Mouse (Mus musculus) G1E-ER4 (cell line): ENCODE data around the gene Rps2. TPM values are rescaled to one million over a fixed set of nuclear protein-coding genes. Genes with fewer than 3 reads are reported as not detected.

ENCODE experiments used
- GATA1 ChIP-seq: IDR thresholded peaks from one replicate; pipeline ENCODE4 v1.8.0; 2012; ENCODE audit warnings: low read length, inconsistent platforms
- polyA plus RNA-seq: library from polyadenylated mRNA; stranded (reverse); fragments of >175 nt; gene quantifications from 2 replicates; pipeline ENCODE4 v1.2.3, GENCODE M21; 2012

The Rps2 gene
- 2,301 and 3,917 TPM in 2 replicates for polyA plus RNA-seq

DNA sequence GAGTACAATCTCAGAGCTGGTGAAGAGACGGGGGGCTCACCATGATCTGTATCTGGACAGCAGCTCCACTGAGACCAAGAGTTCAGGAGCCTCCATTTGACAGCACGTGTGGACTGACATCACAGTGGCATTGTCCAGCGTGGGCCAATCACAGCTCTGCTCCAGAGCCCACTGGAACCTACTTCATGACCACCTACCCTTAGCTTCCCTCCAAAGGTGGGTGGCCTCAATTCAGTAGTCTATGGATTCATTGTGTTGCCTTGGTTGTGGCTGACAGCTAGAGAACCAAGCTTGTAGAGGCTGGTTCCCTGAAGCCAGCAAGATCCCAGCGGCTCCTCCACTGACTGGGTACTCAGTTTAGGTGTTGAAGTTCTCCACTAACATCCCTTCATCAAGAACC is at the start of gene Rps2, which contains the start of gene Rnf151:
Gene Rps2 (plus strand): TSS at position 174 of the 400 bp plus-strand sequence.
Gene Rnf151 (minus strand): TSS at position 121 of the 400 bp plus-strand sequence.
- TF ChIP-seq GATA1, result no peak

DNA sequence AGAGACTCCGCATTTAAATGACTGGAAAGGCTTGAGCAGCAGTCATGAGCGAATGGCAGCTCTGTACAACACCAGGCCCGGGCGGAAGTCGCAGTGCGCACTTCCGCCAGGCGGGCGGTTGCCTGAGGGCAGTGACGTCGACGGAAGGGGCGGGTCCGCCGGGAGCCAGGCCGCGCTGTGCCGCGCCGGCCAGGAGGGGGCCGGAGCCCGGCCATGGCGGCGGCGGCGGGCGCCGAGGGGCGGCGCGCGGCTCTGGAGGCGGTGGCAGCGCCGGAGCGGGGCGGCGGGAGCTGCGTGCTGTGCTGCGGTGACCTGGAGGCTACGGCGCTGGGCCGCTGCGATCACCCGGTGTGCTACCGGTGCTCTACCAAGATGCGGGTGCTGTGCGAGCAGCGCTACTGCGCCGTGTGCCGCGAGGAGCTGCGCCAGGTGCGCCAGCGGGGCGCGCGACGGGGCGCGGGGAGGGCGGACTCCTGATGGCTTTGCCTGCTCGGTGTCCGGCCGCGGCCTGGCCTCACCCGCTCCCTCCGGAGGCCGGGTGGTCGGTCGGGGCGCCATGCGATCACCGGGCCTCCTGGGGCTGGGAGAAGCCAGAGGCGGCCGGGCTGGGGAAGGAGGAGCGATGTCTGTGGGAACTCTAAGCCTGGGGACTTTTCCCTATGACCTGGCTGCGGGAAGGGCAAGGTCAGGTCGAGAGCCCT is 48.2 kb upstream of the Rps2 start, which contains the start of gene Zfp598:
Gene Zfp598 (plus strand): TSS at position 143 of the 701 bp plus-strand sequence.
- TF ChIP-seq GATA1, result no peak

DNA sequence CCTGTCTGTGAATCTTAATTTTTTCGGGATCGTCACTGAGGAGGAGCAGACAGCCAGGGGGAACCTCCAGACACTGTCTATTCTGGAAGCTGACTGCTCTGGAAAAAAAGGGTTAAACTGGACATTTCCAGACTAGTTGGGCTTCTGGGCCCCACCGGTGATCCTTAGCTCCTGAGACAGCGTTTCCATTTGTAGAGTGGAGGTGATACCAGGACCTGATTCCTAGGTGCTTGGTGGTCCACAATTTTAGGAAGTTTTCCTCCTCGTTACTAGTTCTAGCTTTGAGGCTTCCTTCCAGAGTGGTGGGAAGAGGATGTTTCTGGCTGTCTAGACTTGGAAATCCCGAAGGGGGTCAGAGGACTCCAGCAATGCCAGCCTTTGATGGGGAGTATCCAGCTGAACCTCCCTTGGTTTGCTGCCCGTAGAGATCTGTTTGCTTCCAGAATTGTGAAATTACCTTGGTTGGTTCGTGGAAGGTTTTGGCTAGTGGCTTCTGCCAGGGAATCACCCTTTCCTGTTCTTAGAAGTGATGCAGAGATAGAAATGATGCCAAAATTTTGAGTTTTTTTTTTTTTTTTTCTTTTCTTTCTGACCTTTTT is 47.6 kb upstream of the Rps2 start:
- TF ChIP-seq GATA1, result no peak

GRCm38 (mm10) chr17:24671346-24671745 is 46.6 kb upstream of the Rps2 start:
- no peak for TF ChIP-seq GATA1

DNA sequence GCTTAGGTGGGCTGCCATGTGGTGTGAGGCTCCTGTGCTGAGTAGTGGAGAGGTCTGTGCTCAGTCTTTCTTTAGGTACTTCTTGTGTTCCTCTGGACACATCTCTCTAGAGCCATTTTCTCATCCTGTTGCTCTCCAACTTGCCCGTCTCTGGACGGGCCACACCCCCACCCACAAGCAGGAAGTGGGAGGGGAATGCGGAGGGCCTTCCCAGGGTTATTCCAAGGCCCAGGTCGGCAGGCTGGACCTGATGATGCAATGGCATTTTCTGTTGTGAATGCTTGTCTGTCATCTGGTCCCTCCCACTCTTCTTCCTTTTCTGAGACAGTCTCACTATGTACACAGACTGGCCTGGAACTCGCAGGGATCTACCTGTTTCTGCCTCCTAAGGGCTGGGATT is 45.8 kb upstream of the Rps2 start:
- TF ChIP-seq GATA1, result no peak

DNA sequence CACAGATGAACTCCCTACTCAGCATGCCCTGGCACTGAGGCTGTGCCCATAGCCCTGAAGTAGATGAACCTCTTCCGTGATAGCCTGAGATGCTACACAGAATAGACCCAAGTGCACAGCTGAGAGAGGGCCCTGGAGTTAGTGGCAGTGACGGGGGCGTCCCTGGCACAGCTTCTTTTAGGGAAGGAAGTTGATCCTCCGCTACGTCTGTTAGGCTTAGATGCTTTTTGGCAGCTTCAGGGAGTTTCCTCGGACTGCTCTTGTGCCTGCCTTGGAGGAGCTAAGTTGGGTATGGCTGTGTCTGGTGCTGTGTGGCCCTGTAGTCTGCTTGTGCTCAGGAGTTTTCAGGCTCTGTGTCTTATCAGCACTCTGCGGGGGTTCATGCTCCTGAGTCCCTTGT is 43.6 kb upstream of the Rps2 start:
- TF ChIP-seq GATA1, result no peak

- no peak for TF ChIP-seq GATA1
Observed at GRCm38 (mm10) chr17:24676187-24676586, 41.7 kb upstream of the Rps2 start.

GRCm38 (mm10) chr17:24676877-24677276 is 41.0 kb upstream of the Rps2 start:
- no peak for TF ChIP-seq GATA1

GRCm38 (mm10) chr17:24677500-24678080 is 40.3 kb upstream of the Rps2 start:
- no peak for TF ChIP-seq GATA1

DNA sequence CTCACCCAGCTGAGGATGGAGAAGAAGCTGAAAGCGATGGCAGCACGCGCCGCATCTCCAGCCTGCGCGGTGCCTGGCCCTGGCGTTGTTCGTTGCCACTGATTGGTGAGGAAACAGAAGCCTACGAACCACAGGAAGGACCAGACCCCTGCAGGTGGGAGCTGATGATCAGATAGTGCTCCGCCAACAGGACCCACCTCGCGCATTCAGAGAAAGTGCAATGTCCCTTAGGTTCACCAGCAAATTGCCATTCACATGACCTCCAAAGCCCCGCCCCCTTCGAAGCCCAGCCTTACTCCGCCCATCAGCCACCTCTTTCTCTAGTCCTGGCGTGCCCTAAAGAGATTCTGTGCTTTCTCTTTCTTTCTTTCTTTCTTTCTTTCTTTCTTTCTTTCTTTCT is 31.4 kb upstream of the Rps2 start:
- no peak for TF ChIP-seq GATA1

GRCm38 (mm10) chr17:24687146-24687595 is 30.7 kb upstream of the Rps2 start:
- TF ChIP-seq GATA1, result no peak

GRCm38 (mm10) chr17:24687599-24687998 is 30.3 kb upstream of the Rps2 start:
- no peak for TF ChIP-seq GATA1

DNA sequence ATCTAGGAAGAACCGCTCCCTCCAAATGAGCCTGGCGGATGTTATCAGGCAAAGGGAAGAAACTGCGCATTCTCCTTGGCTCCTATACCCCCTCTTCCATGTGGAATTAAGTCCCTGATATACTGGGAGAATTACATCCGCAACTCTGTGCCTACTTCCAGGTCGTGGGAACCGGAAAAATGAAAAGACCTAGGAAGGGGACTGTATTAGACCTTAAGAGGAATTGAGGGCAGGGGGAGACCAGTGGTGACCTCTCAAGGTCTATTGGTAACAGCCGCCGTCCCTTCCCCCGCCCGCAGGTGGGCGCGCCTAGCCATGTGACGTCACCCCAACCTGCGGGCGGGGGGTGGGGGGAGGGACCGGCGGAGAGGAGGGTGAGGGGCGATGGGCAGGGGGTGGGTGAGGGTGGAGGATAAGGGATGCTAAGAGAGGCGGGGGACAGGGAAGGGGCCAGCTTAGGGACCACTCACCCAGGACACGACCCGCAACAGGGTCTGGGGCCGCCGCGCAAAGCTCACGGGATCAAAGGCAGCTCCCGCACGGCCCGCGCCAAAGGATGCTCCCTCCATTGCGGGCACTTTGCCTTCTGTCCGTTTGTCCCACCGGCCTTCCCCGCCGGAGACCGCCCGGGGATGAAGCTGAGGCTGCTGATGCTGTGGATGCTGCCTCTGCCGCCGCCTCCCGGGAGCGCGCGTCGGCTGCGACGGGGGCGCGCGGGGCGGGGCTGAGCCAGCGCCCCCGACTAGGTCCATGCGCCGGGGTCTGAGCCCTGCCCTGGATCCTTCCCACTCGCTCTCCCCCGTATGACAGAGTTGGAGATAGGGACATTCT is 28.4 kb upstream of the Rps2 start, which contains the start of gene Syngr3:
Gene Syngr3 (minus strand): TSS at position 705 of the 831 bp plus-strand sequence.
- TF ChIP-seq GATA1, result no peak

DNA sequence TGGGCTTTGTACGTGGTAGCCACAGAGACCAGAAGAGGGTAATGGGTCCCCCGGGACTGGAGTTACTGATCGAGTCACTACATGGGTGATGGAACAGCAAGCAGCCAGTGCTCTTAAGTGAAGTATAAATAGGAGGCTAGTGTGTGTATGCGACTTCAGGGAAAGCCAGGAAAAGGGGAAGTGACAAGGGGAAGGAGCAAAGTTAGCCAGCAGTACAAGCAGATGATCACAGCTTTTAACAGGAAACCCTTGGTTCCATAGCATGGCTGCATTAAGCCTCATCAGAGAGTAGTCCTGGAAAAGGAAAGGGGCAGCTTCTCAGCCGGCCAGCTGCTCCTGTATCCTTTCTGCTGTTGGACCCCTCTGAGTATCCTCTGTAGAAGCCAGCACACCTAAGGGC is 25.5 kb upstream of the Rps2 start:
- TF ChIP-seq GATA1, result no peak

GRCm38 (mm10) chr17:24695326-24696010 is 22.4 kb upstream of the Rps2 start:
- no peak for TF ChIP-seq GATA1
